Mouse (Mus musculus) CD4-positive naive resting alpha-beta T cell, adult 76 days (primary cell): ENCODE data around the gene Pigu. TPM values are rescaled to one million over a fixed set of nuclear protein-coding genes. Genes with fewer than 3 reads are reported as not detected.

Experiments used
- total RNA-seq: library from RNA; stranded (reverse); gene quantifications from one replicate; pipeline ENCODE4 v1.2.4, GENCODE M21; 2023

The Pigu gene
- total RNA-seq: 20.4 TPM

GRCm38 (mm10) chr2:155356971-155357591 lies at the start of gene Pigu:
Gene Pigu (minus strand): TSS chr2:155357430.

GRCm38 (mm10) chr2:155380261-155381059 lies 23.2 kb upstream of the Pigu start, which contains the start of gene Trp53inp2:
Gene Trp53inp2 (plus strand): TSS chr2:155381059.

GRCm38 (mm10) chr2:155276195-155276594 lies 81.0 kb downstream of the Pigu start, which contains the start of gene Map1lc3a:
Gene Map1lc3a (plus strand): TSS chr2:155276297.

GRCm38 (mm10) chr2:155236362-155236992 lies 120.8 kb downstream of the Pigu start, which contains the start of gene Dynlrb1:
Gene Dynlrb1 (plus strand): TSS chr2:155236533.

Other genes starting within 250 kb of the Pigu start
- gene Itch, start 223.9 kb downstream of the Pigu start, total RNA-seq: 70.1 TPM
- 86.2 TPM for gene Dynlrb1, start 120.9 kb downstream of the Pigu start, total RNA-seq
- gene Map1lc3a, start 81.1 kb downstream of the Pigu start, total RNA-seq: 35.9 TPM
- 121 TPM for gene Trp53inp2, start 23.6 kb upstream of the Pigu start, total RNA-seq
- 62.4 TPM for gene Ncoa6, start 116.5 kb upstream of the Pigu start, total RNA-seq
- gene Acss2, start 160.5 kb upstream of the Pigu start, total RNA-seq: 58.8 TPM
- 3.4 TPM for gene Ggt7, start 160.8 kb upstream of the Pigu start, total RNA-seq
- gene Gss, start 235.4 kb upstream of the Pigu start, total RNA-seq: 9.0 TPM